Mouse (Mus musculus): ENCODE data around the gene Tusc2. TPM values are rescaled to one million over a fixed set of nuclear protein-coding genes. Genes with fewer than 3 reads are reported as not detected.

The Tusc2 gene
- polyA plus RNA-seq, 1 experiment: 143 TPM

DNA sequence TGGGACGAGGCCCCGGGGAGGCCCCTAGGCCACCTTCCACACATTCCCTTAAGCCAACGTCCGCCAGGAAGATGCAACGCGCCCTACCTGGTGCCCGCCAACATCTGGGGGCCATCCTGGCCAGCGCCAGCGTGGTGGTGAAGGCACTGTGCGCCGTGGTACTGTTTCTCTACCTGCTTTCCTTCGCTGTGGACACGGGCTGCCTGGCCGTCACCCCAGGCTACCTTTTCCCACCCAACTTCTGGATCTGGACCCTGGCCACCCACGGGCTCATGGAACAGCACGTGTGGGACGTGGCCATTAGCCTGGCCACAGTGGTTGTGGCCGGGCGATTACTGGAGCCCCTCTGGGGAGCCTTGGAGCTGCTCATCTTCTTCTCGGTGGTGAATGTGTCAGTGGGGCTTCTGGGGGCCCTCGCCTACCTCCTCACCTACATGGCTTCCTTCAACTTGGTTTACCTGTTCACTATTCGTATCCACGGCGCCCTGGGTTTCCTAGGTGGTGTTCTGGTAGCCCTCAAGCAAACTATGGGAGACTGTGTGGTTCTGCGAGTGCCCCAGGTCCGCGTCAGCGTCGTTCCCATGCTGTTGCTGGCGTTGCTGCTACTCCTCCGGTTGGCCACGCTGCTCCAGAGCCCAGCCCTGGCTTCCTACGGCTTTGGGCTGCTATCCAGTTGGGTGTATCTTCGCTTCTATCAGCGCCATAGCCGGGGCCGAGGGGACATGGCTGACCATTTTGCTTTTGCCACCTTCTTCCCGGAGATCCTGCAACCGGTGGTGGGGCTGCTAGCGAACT, 28.4 kb upstream of the Tusc2 start:
- Histone ChIP-seq H3K27ac (ENCODE audit: insufficient read depth, low read length) (no peak overlapping the region), H3K4me1 (ENCODE audit: control insufficient read depth, insufficient read depth, low read length) (peaks cover 6% of the 10 kb centered on the region), H3K4me3 (ENCODE audit: insufficient read depth, low read length) (peak overlapping the region; percentile 60)
- TF ChIP-seq CTCF (IDR thresholded peaks at IDR 0.05; ENCODE audit: extremely low read depth, insufficient read depth, low read length): no peak
- no peak for TF ChIP-seq POLR2A (IDR thresholded peaks at IDR 0.05; ENCODE audit: extremely low read depth, insufficient read depth, low read length)

GRCm38 (mm10) chr9:107538231-107538630, 24.8 kb upstream of the Tusc2 start:
- Histone ChIP-seq H3K27ac (ENCODE audit: insufficient read depth, low read length) (no peak overlapping the region), H3K4me3 (ENCODE audit: insufficient read depth, low read length) (no peak overlapping the region), H3K4me1 (ENCODE audit: control insufficient read depth, insufficient read depth, low read length) (peaks cover 6% of the 10 kb centered on the region)
- no peak for TF ChIP-seq POLR2A (IDR thresholded peaks at IDR 0.05; ENCODE audit: extremely low read depth, insufficient read depth, low read length)
- no peak for TF ChIP-seq CTCF (IDR thresholded peaks at IDR 0.05; ENCODE audit: extremely low read depth, insufficient read depth, low read length)

- Histone ChIP-seq H3K4me1 (ENCODE audit: control insufficient read depth, insufficient read depth, low read length) (peaks cover 6% of the 10 kb centered on the region), H3K27ac (ENCODE audit: insufficient read depth, low read length) (no peak overlapping the region), H3K4me3 (ENCODE audit: insufficient read depth, low read length) (no peak overlapping the region)
- no peak for TF ChIP-seq POLR2A (IDR thresholded peaks at IDR 0.05; ENCODE audit: extremely low read depth, insufficient read depth, low read length)
- no peak for TF ChIP-seq CTCF (IDR thresholded peaks at IDR 0.05; ENCODE audit: extremely low read depth, insufficient read depth, low read length)
Measured at GRCm38 (mm10) chr9:107538711-107539110, 24.3 kb upstream of the Tusc2 start.

GRCm38 (mm10) chr9:107539940-107540339, 23.1 kb upstream of the Tusc2 start:
- Histone ChIP-seq H3K4me1 (ENCODE audit: control insufficient read depth, insufficient read depth, low read length) (peaks cover 6% of the 10 kb centered on the region), H3K4me3 (ENCODE audit: insufficient read depth, low read length) (no peak overlapping the region), H3K27ac (ENCODE audit: insufficient read depth, low read length) (no peak overlapping the region)
- TF ChIP-seq POLR2A (IDR thresholded peaks at IDR 0.05; ENCODE audit: extremely low read depth, insufficient read depth, low read length) (no peak; the same call in 1 of the 2 replicates), CTCF (IDR thresholded peaks at IDR 0.05; ENCODE audit: extremely low read depth, insufficient read depth, low read length) (no peak)

DNA sequence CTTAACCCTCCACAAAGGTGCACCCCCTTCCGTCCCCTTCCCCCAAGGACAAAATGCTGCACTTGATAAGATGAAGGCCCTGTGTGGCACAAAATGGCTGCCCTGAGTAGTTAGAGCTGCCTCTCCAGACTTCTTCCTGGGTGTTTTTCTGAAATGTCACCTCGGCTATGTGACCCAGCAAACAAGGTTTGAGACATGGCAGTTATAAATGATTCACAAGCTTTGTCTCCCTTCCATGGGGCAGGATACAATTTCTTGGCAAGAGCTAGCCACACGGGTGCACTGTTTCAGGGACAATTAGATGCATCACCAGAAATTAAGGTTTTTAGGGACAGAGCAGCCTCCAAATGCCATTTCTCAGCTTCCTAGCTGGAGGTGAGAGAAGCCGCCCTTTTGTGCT, 22.6 kb upstream of the Tusc2 start:
- no peak for TF ChIP-seq POLR2A (IDR thresholded peaks at IDR 0.05; ENCODE audit: extremely low read depth, insufficient read depth, low read length)
- TF ChIP-seq CTCF (IDR thresholded peaks at IDR 0.05; ENCODE audit: extremely low read depth, insufficient read depth, low read length): no peak
- Histone ChIP-seq H3K27ac (ENCODE audit: insufficient read depth, low read length) (no peak overlapping the region), H3K4me3 (ENCODE audit: insufficient read depth, low read length) (no peak overlapping the region), H3K4me1 (ENCODE audit: control insufficient read depth, insufficient read depth, low read length) (peaks cover 6% of the 10 kb centered on the region)

DNA sequence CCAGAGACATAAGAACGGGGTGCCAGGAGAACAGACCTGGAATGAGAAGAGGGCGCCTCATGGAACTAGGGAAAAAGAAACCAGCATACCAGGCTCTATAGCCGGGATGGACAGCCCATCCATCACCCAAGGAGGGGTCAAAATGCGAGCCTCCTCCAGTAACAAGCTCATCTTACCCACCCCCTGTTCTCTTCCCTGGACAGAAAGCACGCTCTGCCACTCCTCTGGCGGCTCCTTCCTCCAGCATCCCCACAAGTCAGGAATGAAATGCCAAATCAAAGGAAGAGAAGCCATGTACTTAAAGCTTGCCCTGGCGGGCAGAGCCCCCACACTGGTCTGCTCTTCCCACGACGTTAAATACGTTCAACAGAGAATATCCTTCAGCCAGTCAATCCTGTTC, 22.1 kb upstream of the Tusc2 start:
- TF ChIP-seq POLR2A (IDR thresholded peaks at IDR 0.05; ENCODE audit: extremely low read depth, insufficient read depth, low read length) (no peak), CTCF (IDR thresholded peaks at IDR 0.05; ENCODE audit: extremely low read depth, insufficient read depth, low read length) (no peak)
- Histone ChIP-seq H3K4me1 (ENCODE audit: control insufficient read depth, insufficient read depth, low read length) (peaks cover 4% of the 10 kb centered on the region), H3K27ac (ENCODE audit: insufficient read depth, low read length) (no peak overlapping the region), H3K4me3 (ENCODE audit: insufficient read depth, low read length) (peak overlapping the region; percentile 51)

DNA sequence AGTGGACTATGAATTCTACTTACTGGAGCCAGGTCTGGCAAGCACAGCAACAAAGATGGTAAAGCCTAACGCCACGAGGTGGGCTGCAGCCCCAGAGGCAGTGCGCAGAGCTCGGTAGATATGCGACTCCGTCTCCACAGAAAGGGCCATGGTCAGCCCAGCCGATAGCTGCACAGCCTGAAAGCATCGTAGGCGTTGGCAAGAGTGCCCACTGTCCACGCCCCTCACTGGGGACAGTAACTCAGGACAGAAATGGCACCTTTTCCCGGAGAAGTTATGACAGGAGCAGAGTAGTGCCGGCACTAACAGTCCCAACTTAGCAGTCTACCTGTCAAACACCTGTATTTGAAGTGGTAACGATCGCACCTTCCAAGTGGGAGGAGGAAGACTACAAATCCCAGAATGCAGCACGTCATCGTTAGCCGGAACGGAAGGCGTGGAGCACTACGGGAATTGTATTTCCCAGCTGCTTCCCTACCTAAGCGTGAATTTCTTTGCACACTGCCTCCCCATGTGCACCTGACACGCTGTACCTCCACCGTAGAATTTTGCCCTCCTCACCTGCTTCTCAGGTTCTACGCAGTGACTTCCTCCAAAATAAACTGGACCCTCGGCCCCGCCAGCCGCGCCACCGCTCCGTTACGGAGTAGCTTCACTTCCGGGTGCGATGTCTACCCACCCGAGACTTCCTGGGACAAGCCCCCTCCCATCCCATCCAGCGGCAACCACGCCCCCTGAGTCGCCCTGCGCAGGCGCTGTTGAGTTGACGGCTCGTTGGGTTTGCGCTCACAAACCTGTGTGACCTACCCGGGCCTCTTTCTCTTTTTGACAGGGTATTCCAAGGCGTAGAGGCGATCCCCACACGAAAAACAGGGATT, 21.3 kb upstream of the Tusc2 start, which contains the start of the genes Cyb561d2 and Nprl2:
Gene Cyb561d2, minus strand, starts transcription at position 720 of the 878 bp plus-strand sequence.
Gene Nprl2, plus strand, starts transcription at position 753 of the 878 bp plus-strand sequence.
- peak within 1 kb of the TSS; percentile 51 for H3K4me3 ChIP-seq (ENCODE audit: insufficient read depth, low read length)
- H3K4me1 ChIP-seq (ENCODE audit: control insufficient read depth, insufficient read depth, low read length): peaks cover under 1% of the 10 kb centered on the region
- TF ChIP-seq CTCF (IDR thresholded peaks at IDR 0.05; ENCODE audit: extremely low read depth, insufficient read depth, low read length) (no peak), POLR2A (IDR thresholded peaks at IDR 0.05; ENCODE audit: extremely low read depth, insufficient read depth, low read length) (peak; percentile 70; the same call in 1 of the 2 replicates)
- no peak within 1 kb of the TSS for H3K27ac ChIP-seq (ENCODE audit: insufficient read depth, low read length)

GRCm38 (mm10) chr9:107542352-107542686, 20.7 kb upstream of the Tusc2 start:
- Histone ChIP-seq H3K4me3 (ENCODE audit: insufficient read depth, low read length) (peak overlapping the region; percentile 51), H3K4me1 (ENCODE audit: control insufficient read depth, insufficient read depth, low read length) (no peaks in the 10 kb centered on the region), H3K27ac (ENCODE audit: insufficient read depth, low read length) (no peak overlapping the region)
- TF ChIP-seq CTCF (IDR thresholded peaks at IDR 0.05; ENCODE audit: extremely low read depth, insufficient read depth, low read length) (no peak), POLR2A (IDR thresholded peaks at IDR 0.05; ENCODE audit: extremely low read depth, insufficient read depth, low read length) (no peak)

DNA sequence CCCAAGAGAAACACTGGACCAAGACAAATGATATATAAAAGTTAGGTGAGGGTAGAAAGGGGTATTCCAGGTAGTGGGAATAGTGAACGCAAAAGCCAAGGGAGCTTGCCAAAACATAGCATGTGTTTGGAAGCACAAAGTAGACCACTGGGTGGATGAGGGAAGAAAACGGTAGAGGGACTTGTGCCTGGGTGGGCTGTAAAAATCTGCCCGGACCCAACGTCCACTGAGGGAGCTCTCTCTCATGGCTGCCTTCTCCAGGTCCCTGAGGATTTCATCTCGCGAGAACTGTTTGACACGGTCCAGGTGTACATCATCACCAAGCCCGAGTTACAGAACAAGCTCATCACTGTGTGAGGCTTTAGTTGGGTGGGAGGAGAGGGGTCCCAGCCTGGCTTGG, 20.3 kb upstream of the Tusc2 start:
- Histone ChIP-seq H3K4me1 (ENCODE audit: control insufficient read depth, insufficient read depth, low read length) (no peaks in the 10 kb centered on the region), H3K27ac (ENCODE audit: insufficient read depth, low read length) (no peak overlapping the region), H3K4me3 (ENCODE audit: insufficient read depth, low read length) (peak overlapping the region; percentile 51)
- TF ChIP-seq CTCF (IDR thresholded peaks at IDR 0.05; ENCODE audit: extremely low read depth, insufficient read depth, low read length): no peak
- TF ChIP-seq POLR2A (IDR thresholded peaks at IDR 0.05; ENCODE audit: extremely low read depth, insufficient read depth, low read length): no peak
